Mouse (Mus musculus) hindlimb bud, embryonic 11.5 days (tissue): ENCODE results near the gene Ntf3.

ENCODE experiments used
- DNase-seq: peaks from one replicate; pipeline ENCODE4 v3.0.0-alpha.2; 2012; ENCODE audit warnings: low read depth, low spot score; ENCODE audit errors: extremely low spot score

The Ntf3 gene

GRCm38 (mm10) chr6:126159279-126160066 lies 7.2 kb downstream of the Ntf3 start:
- no peak for DNase-seq

DNA sequence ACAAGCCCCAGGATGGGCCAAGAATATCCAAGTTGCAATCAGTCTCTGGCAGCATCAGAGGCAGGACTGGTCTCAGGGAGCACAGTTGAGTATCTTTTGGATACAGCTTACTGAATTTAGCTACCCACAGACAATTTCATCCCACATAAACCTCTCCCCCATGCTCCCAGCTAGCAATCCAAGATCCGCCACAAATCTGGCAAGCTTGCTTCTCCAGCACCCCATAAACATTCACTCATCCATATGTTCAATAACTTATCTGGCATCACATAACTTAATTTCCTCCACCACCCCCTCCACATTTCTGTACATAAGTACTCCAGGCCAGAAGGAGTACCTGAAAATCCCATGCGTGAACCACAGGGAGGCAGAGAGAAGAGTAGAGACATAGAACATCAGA lies 10.8 kb downstream of the Ntf3 start:
- no peak for DNase-seq

GRCm38 (mm10) chr6:126154372-126154982 lies 12.2 kb downstream of the Ntf3 start:
- no peak for DNase-seq

DNA sequence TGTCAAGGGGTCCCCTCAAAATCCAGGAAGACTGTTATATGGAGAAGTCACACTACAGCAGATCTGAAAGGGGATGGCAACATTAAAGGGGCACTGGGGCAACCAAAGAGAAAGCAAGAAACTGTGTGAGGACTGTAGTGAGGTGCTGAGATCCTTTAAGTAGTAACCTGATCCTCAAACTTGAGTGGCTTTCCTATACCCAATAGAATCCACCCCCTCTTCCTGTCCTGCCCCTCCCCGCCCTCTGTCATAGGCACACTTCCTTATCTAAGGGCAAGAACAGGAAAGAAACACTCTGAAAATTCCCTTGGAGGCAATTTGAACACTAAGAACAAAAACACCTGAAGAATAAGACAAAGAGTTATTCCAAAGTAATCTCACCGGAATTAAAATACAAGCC lies 13.6 kb downstream of the Ntf3 start:
- no peak for DNase-seq

DNA sequence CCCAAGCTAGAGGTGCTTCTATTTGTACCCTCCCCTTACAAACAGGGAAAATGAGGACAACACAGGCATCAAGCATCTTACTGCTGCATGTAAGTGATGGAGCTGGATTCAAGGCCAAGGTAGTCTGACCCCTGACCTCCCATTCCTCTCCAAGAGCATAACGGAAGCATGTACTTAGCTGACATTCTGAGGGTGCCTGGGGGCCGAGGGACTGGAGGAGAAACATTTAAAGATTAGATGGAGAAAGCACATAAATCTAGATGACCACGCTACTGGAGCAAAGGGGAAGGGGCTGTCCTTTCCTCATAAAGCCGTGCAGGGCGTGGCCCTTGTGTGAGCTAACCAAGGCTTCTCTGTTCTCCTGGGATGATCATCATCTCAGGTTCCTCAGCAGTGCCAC lies 23.1 kb downstream of the Ntf3 start:
- DNase-seq, result no peak

DNA sequence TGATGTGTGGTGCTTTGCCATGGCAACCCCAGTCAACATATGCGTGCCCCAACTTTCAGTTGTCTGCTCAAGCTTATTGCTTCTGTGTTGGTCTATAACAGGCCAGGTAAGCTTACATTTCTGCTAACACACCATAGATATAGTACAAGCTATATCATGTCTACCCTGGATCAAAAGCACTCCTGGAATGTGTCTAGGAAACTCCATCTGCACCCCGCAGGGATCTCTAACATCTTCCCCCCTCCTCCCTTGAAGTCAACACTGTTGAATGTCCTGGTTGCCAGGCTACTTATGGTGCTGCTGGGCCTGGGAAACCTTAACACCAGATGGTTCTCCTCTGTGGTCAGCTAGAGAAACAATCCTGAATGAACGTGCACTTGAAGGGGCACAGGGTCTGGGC lies 24.0 kb downstream of the Ntf3 start:
- no peak for DNase-seq

DNA sequence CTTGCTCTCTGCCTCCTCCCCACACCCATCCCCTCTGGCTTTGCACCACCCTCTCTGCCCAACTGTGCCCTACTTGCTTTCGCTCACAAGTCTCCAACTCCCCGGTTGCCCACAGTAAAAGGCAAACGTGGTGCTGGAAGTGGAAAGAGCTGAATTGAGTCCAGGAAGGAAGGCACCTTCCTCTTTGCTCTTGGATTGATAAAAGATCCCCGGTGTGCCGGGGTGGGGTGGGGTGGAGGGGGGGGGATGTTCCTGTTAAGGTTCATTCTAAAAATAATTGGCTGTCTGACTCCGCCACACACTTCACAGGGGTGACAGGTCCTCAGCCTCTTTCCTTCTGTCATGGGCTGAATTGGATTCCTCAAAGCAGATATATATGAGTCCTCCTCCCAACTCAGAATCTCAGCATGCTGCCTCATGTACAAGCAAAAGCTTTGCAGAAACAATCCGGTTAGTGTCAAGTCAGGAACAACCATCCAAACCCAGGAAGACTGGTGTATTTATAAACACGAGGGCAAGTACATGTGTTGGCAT lies 24.6 kb downstream of the Ntf3 start:
- no peak for DNase-seq

DNA sequence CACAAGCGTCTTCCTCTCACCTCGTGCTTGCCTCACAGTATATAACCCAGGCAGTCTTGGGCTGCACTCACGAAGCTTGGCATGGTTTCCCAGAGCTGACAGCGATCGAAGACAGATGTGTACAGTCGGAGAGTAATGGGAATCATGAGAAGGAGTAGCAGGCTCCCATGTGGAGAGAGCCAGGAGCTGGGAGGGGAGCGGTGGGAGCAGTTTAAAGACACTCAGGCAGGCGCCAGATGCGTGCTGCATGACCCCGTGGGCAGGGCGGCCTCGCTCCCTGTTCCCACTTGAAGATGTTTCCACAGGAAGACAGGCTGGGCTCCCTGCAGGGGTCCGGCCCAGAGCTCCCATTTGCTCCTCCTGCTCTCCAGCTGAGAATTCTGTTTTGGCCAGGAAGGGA lies 25.2 kb downstream of the Ntf3 start:
- no peak for DNase-seq

DNA sequence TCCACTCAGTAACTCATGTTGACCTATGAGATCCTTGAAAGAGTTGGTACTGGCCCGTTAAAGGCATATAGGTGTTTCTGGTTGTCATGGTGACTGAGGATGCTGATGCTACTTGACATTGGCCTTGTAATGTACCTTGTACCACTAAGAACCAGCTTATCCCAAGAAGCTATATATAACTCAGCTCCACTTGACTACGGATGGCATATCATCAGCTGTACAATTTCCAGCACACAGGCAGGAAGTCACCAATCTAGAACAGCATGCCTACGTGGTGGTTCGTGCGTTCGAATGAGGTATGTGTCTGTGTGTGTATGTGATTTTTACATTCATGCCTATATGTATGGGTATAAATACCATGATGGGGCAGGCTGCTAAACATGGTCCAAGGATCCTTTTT lies 25.7 kb downstream of the Ntf3 start:
- DNase-seq, result no peak

DNA sequence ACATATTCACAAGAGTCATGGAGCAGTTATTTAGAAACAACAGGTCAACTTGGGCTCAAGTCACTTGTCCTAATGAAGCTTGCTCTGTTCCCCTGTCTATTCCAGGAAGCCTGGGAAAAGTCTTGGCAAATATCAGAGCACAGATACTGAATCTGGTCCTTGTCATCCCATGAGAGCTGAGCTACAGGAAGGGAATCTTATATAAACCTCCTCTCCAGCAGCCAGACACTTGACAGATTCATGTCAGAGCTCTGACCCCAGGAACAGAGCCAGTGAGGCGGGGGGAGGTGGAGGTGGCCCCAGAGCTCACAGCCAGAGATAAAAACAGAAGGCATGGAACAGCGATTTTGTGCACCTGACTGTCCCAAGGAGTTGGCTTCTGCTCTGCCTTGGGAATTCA lies 26.3 kb downstream of the Ntf3 start:
- no peak for DNase-seq

DNA sequence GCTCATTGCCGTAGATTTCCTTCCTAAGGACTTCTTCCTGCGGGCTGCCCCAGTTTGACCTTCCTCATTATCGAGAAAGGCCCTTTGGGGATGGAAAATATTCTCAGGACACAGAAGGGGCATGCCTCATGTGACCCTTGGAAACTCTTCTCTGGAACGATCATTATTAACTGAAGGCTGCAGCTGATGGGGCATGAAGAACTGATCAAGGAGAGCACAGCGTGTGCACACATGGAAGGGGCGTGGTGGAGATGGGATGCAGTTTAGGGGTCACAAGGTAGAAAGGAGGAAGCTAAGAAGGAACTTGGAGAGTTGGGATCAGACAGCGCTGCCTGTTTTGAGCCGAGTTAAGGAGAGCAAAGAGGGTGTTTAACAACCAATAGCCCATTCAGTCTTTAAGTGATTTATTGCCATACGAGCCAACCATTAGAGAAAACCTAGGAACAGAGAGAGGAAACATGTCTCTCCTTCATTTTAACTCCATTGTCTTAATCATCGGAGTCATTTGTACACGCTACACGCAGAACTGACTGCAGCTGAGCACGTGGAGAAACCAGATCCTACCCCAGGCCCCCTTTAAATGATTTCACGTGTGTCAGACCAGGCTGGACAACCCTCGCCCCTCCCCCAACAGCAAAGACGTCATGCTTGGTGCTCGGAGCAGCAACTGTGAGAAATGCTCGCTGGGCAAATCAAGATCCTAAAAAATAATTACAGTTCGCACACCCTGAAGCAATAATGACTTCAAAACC lies 32.4 kb downstream of the Ntf3 start:
- peak; percentile 20 for DNase-seq

DNA sequence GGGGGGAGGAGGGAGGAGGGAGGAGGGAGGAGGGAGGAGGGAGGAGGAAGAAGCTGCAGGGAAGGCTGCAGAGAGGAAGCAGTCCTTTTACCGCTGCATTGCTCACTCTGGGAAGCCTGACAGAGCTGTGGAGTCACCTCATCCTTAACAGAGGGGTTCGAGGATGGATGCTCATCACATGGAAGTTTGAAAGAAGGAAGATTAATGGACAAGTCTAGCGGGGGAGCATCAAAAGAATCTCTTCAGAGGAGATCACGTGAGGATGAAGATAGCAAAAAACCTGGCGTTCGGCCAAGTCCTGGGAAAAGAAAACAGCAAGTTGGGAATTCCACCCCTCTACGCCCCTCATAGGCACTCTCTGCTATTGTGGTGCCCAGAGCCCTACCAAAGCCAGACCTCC lies 38.5 kb downstream of the Ntf3 start:
- DNase-seq, result no peak

- no peak for DNase-seq
These were observed 48.5 kb downstream of the Ntf3 start for GRCm38 (mm10) chr6:126118247-126118646.

GRCm38 (mm10) chr6:126117191-126117590 lies 49.5 kb downstream of the Ntf3 start:
- DNase-seq, result no peak

DNA sequence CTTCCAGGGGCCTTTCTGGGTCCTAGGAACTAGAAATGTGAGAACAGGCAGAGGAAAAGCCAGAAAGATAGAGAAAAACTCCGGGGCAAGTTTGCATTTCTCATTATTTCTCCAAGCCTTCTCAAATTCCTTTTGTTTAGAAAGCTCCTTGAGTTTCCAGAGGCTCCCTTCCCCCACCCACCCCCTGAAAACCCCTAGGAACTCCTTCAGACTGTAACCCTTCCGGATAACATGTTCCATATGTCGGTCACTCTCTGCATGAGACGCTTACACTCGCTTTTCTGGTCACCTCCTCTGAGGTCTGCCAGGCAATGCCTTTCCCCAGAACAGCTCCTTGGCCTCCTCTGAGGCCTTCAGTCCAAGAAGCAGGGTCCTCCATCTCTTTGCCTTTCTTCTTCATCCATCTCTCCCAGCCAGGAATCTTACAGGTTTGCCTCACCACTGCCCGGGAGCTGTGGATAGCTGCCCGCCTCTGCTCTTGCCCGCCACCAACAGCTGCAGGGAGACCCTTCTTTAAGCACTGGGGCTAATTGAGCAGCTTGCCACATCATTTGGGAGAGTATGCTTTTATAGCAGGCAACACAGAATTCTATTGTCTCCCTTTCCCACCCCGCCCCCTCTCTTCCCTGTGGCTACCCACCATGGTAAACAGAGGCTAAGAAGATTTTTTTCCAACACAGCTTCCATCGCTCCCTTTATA lies 51.6 kb downstream of the Ntf3 start:
- peak; percentile 86 for DNase-seq

GRCm38 (mm10) chr6:126110892-126111835 lies 55.5 kb downstream of the Ntf3 start:
- no peak for DNase-seq

- DNase-seq, result no peak
These were observed 57.5 kb downstream of the Ntf3 start for GRCm38 (mm10) chr6:126109184-126109583.

DNA sequence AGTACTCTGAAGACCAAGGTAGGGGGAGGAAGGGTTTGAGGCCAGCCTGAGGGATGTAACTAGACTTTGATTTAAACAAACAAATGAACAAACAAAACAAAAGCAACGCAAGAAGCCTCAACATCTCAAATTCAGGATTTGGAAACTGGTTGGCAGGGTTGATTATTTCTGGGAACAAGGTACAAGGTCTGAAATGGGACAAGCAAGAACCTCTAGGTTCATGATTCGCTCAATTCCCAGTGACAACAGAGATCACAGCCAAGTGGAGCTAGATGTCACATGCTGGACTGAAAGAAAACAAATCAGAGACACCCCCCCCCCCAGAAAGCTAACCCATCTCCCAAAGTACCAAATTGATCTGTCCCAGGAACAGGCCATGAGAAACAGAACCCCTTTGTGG lies 57.9 kb downstream of the Ntf3 start:
- no peak for DNase-seq

DNA sequence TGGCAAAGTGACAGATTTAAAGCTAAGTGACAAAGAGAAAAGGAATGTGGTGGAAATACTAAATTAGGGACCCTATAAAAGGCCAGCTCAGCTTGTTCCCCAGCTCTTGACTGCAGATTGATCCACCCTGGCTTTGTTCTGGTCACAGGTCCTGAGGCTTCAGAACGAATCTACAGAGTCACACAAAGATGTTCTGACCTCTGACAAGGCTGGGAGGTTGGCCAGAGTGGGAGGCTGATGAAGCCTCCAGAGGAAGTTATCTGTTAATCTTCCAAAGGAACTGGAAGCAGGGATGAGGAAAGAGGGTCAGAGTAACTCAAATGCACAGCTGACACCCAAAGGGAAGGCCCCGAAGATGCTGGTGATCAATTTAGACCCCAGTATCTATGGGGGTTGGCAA lies 59.3 kb downstream of the Ntf3 start:
- DNase-seq, result no peak

- DNase-seq, result no peak
These were observed 59.9 kb downstream of the Ntf3 start for GRCm38 (mm10) chr6:126106798-126107173.
